ENCODE assay signal across 20 mouse cellular contexts in genomic region chr14:99806599-99806998, GRCm38 (mm10).
DNase-seq lines count a peak whose midpoint lies in the region; ATAC-seq and TF ChIP-seq lines count a peak whose summit lies in the region.
"Had no signal": no experiment of that assay in that cellular context is flagged by ENCODE, and none has a peak within 500 bp of the region (broad histone marks: within the 10 kb centered on the region; RNA-seq: fewer than 3 reads in every experiment).

No protein-coding gene starts in this region.

- H3K9ac ChIP-seq in embryonic facial prominence, embryonic 14.5 days (ENCODE audit: low read depth, low read length), result no peak overlapping the region
- H3K9ac ChIP-seq in hindbrain, postnatal 0 days (replicated peaks; ENCODE audit: low read length), result no peak overlapping the region
- H3K9ac ChIP-seq in midbrain, embryonic 16.5 days (ENCODE audit: low read depth, low read length), result no peak overlapping the region
- H3K9ac ChIP-seq in midbrain, postnatal 0 days (replicated peaks; ENCODE audit: low read length, poor library complexity, severe bottlenecking), result no peak overlapping the region
- H3K9ac ChIP-seq in neural tube, embryonic 15.5 days (replicated peaks), result no peak overlapping the region
- H3K9ac ChIP-seq: forebrain, embryonic 13.5 days; limb, embryonic 12.5 days; liver, postnatal 0 days had no signal

- WGBS in embryonic facial prominence, embryonic 14.5 days, result 58% methylated on average over 5 of the region's 5 CpGs
- 78% methylated on average over 5 of the region's 5 CpGs for WGBS in embryonic facial prominence, embryonic 10.5 days
- 36% methylated on average over 5 of the region's 5 CpGs for WGBS in hindbrain, postnatal 0 days
- 74% methylated on average over 5 of the region's 5 CpGs for WGBS in hindbrain, embryonic 10.5 days
- 41% methylated on average over 5 of the region's 5 CpGs for WGBS in midbrain, embryonic 16.5 days
- 39% methylated on average over 5 of the region's 5 CpGs for WGBS in midbrain, postnatal 0 days
- WGBS in neural tube, embryonic 15.5 days, result 29% methylated on average over 5 of the region's 5 CpGs

- no peaks in the 10 kb centered on the region; the same call in 1 of the 2 replicates for H3K9me3 ChIP-seq in embryonic facial prominence, embryonic 14.5 days (ENCODE audit: control insufficient read depth, low read length)
- H3K9me3 ChIP-seq in embryonic facial prominence, embryonic 10.5 days, result no peaks in the 10 kb centered on the region
- H3K9me3 ChIP-seq in hindbrain, postnatal 0 days (ENCODE audit: low read length), result no peaks in the 10 kb centered on the region
- no peaks in the 10 kb centered on the region for H3K9me3 ChIP-seq in hindbrain, embryonic 10.5 days
- no peaks in the 10 kb centered on the region; the same call in 1 of the 2 replicates for H3K9me3 ChIP-seq in midbrain, embryonic 16.5 days (replicated peaks; ENCODE audit: control insufficient read depth, low read length, poor library complexity, severe bottlenecking)
- no peaks in the 10 kb centered on the region for H3K9me3 ChIP-seq in midbrain, postnatal 0 days (ENCODE audit: low read length)
- H3K9me3 ChIP-seq in neural tube, embryonic 15.5 days (replicated peaks), result no peaks in the 10 kb centered on the region
- H3K9me3 ChIP-seq: forebrain, embryonic 13.5 days; heart, embryonic 10.5 days; limb, embryonic 12.5 days had no signal

- no peak for DNase-seq in embryonic facial prominence, embryonic 14.5 days (ENCODE audit: low spot score)
- DNase-seq in embryonic facial prominence, embryonic 10.5 days (ENCODE audit: low spot score), result no peak
- DNase-seq in hindbrain, postnatal 0 days (ENCODE audit: low spot score), result peak; percentile 6
- no peak for DNase-seq in hindbrain, embryonic 10.5 days (ENCODE audit: low spot score)
- DNase-seq in midbrain, postnatal 0 days (ENCODE audit: low spot score), result no peak
- DNase-seq in cerebellum, postnatal 36 days, result no peak
- DNase-seq: adrenal gland, postnatal 25 days; cerebellum, adult 9-10 months; gastrocnemius, postnatal 10 days; kidney, postnatal 25 days; liver, postnatal 0 days; thymus, postnatal 14 days had no signal

- ATAC-seq in embryonic facial prominence, embryonic 14.5 days (ENCODE audit: low read depth), result peak; percentile 33; the same call in 1 of the 2 replicates
- no peak for ATAC-seq in hindbrain, postnatal 0 days
- ATAC-seq in midbrain, embryonic 16.5 days, result peak; percentile 75
- no peak for ATAC-seq in midbrain, postnatal 0 days (ENCODE audit: low FRiP score)
- peak; percentile 61; the same call in 1 of the 2 replicates for ATAC-seq in neural tube, embryonic 15.5 days (ENCODE audit: low FRiP score)
- ATAC-seq: intestine, embryonic 16.5 days; liver, postnatal 0 days had no signal

- TF ChIP-seq CTCF in hindbrain, postnatal 0 days (IDR thresholded peaks at IDR 0.05; ENCODE audit: low read depth), result no peak
- TF ChIP-seq CTCF in midbrain, postnatal 0 days (IDR thresholded peaks at IDR 0.05), result no peak

- H3K4me2 ChIP-seq in embryonic facial prominence, embryonic 14.5 days (ENCODE audit: low read depth, low read length), result no peak overlapping the region
- no peak overlapping the region for H3K4me2 ChIP-seq in hindbrain, postnatal 0 days (ENCODE audit: low read depth, low read length)
- H3K4me2 ChIP-seq in midbrain, embryonic 16.5 days (ENCODE audit: low read length), result no peak overlapping the region
- no peak overlapping the region for H3K4me2 ChIP-seq in midbrain, postnatal 0 days (ENCODE audit: low read depth, low read length, poor library complexity, severe bottlenecking)
- no peak overlapping the region for H3K4me2 ChIP-seq in neural tube, embryonic 15.5 days
- H3K4me2 ChIP-seq: forebrain, embryonic 13.5 days; limb, embryonic 12.5 days; liver, embryonic 11.5 days had no signal

- H3K4me3 ChIP-seq in embryonic facial prominence, embryonic 14.5 days (ENCODE audit: low read depth, low read length), result no peak overlapping the region
- no peak overlapping the region for H3K4me3 ChIP-seq in embryonic facial prominence, embryonic 10.5 days
- H3K4me3 ChIP-seq in hindbrain, postnatal 0 days (ENCODE audit: low read length), result no peak overlapping the region
- H3K4me3 ChIP-seq in hindbrain, embryonic 10.5 days, result no peak overlapping the region
- no peak overlapping the region for H3K4me3 ChIP-seq in midbrain, embryonic 16.5 days (ENCODE audit: low read depth, low read length)
- no peak overlapping the region for H3K4me3 ChIP-seq in midbrain, postnatal 0 days (ENCODE audit: low read depth, low read length)
- H3K4me3 ChIP-seq in neural tube, embryonic 15.5 days (replicated peaks), result no peak overlapping the region
- H3K4me3 ChIP-seq: forebrain, embryonic 13.5 days; heart, embryonic 10.5 days; limb, embryonic 12.5 days had no signal

- no peak overlapping the region for H3K27ac ChIP-seq in embryonic facial prominence, embryonic 14.5 days (replicated peaks; ENCODE audit: low read depth, low read length)
- no peak overlapping the region for H3K27ac ChIP-seq in embryonic facial prominence, embryonic 10.5 days (replicated peaks)
- no peak overlapping the region for H3K27ac ChIP-seq in hindbrain, postnatal 0 days
- no peak overlapping the region for H3K27ac ChIP-seq in hindbrain, embryonic 10.5 days
- peak overlapping the region; percentile 55; the same call in 1 of the 2 replicates for H3K27ac ChIP-seq in midbrain, embryonic 16.5 days (ENCODE audit: low read length)
- no peak overlapping the region for H3K27ac ChIP-seq in midbrain, postnatal 0 days (ENCODE audit: low read depth, low read length)
- H3K27ac ChIP-seq in neural tube, embryonic 15.5 days (replicated peaks), result 0 out of 2 replicates have a peak overlapping the region, but pooled peaks have one; percentile 10
- H3K27ac ChIP-seq: forebrain, embryonic 13.5 days; heart, embryonic 10.5 days; limb, embryonic 12.5 days; macrophage had no signal

- no peaks in the 10 kb centered on the region for H3K36me3 ChIP-seq in embryonic facial prominence, embryonic 14.5 days (ENCODE audit: control insufficient read depth, insufficient read depth, low read length)
- H3K36me3 ChIP-seq in embryonic facial prominence, embryonic 10.5 days (replicated peaks), result no peaks in the 10 kb centered on the region
- no peaks in the 10 kb centered on the region for H3K36me3 ChIP-seq in hindbrain, postnatal 0 days (ENCODE audit: insufficient read depth, low read length)
- no peaks in the 10 kb centered on the region for H3K36me3 ChIP-seq in hindbrain, embryonic 10.5 days
- H3K36me3 ChIP-seq in midbrain, embryonic 16.5 days (ENCODE audit: control insufficient read depth, insufficient read depth, low read length), result no peaks in the 10 kb centered on the region
- H3K36me3 ChIP-seq in midbrain, postnatal 0 days (ENCODE audit: insufficient read depth, low read length), result no peaks in the 10 kb centered on the region
- H3K36me3 ChIP-seq in neural tube, embryonic 15.5 days, result no peaks in the 10 kb centered on the region
- H3K36me3 ChIP-seq: heart, embryonic 10.5 days; limb, embryonic 12.5 days had no signal

- no peaks in the 10 kb centered on the region for H3K27me3 ChIP-seq in embryonic facial prominence, embryonic 14.5 days (replicated peaks; ENCODE audit: control insufficient read depth, insufficient read depth, low read length)
- H3K27me3 ChIP-seq in embryonic facial prominence, embryonic 10.5 days (replicated peaks; ENCODE audit: low read depth, poor library complexity, severe bottlenecking), result no peaks in the 10 kb centered on the region
- H3K27me3 ChIP-seq in hindbrain, postnatal 0 days (ENCODE audit: insufficient read depth, low read length), result no peaks in the 10 kb centered on the region
- no peaks in the 10 kb centered on the region for H3K27me3 ChIP-seq in hindbrain, embryonic 10.5 days (ENCODE audit: insufficient read depth, poor library complexity, severe bottlenecking)
- no peaks in the 10 kb centered on the region for H3K27me3 ChIP-seq in midbrain, embryonic 16.5 days (ENCODE audit: control insufficient read depth, insufficient read depth, low read depth, low read length)
- no peaks in the 10 kb centered on the region for H3K27me3 ChIP-seq in midbrain, postnatal 0 days (ENCODE audit: insufficient read depth, low read length)
- no peaks in the 10 kb centered on the region for H3K27me3 ChIP-seq in neural tube, embryonic 15.5 days (replicated peaks)
- H3K27me3 ChIP-seq: forebrain, embryonic 13.5 days; limb, embryonic 12.5 days had no signal

- no peaks in the 10 kb centered on the region for H3K4me1 ChIP-seq in embryonic facial prominence, embryonic 14.5 days (ENCODE audit: control insufficient read depth, insufficient read depth, low read length)
- no peaks in the 10 kb centered on the region for H3K4me1 ChIP-seq in embryonic facial prominence, embryonic 10.5 days
- no peaks in the 10 kb centered on the region for H3K4me1 ChIP-seq in hindbrain, postnatal 0 days (ENCODE audit: insufficient read depth, low read length)
- H3K4me1 ChIP-seq in hindbrain, embryonic 10.5 days (replicated peaks), result no peaks in the 10 kb centered on the region
- H3K4me1 ChIP-seq in midbrain, embryonic 16.5 days (ENCODE audit: control insufficient read depth, insufficient read depth, low read length), result peaks cover 6% of the 10 kb centered on the region
- H3K4me1 ChIP-seq in midbrain, postnatal 0 days (ENCODE audit: insufficient read depth, low read length), result no peaks in the 10 kb centered on the region
- H3K4me1 ChIP-seq in neural tube, embryonic 15.5 days, result no peaks in the 10 kb centered on the region
- H3K4me1 ChIP-seq: forebrain, embryonic 13.5 days; heart, embryonic 10.5 days; limb, embryonic 12.5 days had no signal

Comparison
In these comparisons a context has a peak if more than half of its experiments do, and no peak if none do; other contexts are left out.
1. ATAC-seq: peak in embryonic facial prominence, embryonic 14.5 days (single experiment), midbrain, embryonic 16.5 days (single experiment) and neural tube, embryonic 15.5 days (single experiment); none in hindbrain, postnatal 0 days (single experiment) and midbrain, postnatal 0 days (single experiment).
2. H3K27ac ChIP-seq: peak in midbrain, embryonic 16.5 days (single experiment) and neural tube, embryonic 15.5 days (single experiment); none in embryonic facial prominence, embryonic 14.5 days (single experiment), embryonic facial prominence, embryonic 10.5 days (single experiment), hindbrain, postnatal 0 days (single experiment), hindbrain, embryonic 10.5 days (single experiment) and midbrain, postnatal 0 days (single experiment).